Mouse (Mus musculus): ENCODE measurements around the gene Kctd7. TPM values are rescaled to one million over a fixed set of nuclear protein-coding genes. Genes with fewer than 3 reads are reported as not detected.

Kctd7 gene
- polyA plus RNA-seq, 1 experiment from 2014 or later, result 4.3 TPM

DNA sequence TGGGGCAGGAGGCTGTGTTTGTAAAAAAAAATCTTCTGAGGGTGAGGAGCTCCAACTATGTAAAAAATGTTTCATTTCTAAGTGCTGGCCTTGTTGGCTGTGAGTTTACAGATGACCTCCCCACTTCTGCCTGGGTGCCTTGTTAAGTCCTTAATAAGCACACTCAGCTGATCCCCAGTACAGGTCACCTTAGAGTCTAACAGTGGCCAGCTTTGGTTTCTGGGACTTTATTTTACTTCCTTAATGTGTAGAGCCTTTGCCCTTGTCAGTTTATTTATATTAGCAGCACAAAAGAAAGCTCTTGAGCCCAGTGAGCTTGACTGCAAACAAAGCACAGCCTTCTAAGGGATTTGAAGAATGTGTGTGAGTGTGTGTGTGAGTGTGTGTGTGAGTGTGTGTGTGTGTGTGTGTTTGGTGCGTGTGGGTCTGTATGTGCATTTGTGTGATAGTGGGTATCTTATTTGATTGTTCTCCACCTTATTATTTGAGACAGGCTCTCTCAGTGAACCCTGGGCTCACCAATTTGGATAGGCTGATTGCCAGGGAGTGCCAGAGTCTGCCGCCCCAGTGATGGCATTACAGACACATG is 47.8 kb downstream of the Kctd7 start:
- no peak for ATAC-seq (ENCODE audit: low FRiP score, low TSS enrichment)
- no peaks in the 10 kb centered on the region for H3K27me3 ChIP-seq (ENCODE audit: control insufficient read depth, insufficient read depth, low read length)
- H3K4me3 ChIP-seq (ENCODE audit: low read length), result no peak overlapping the region
- H3K4me1 ChIP-seq (ENCODE audit: control insufficient read depth, insufficient read depth, low read length), result no peaks in the 10 kb centered on the region
- H3K36me3 ChIP-seq (ENCODE audit: control insufficient read depth, insufficient read depth, low read length), result peaks cover 44% of the 10 kb centered on the region; the same call in 1 of the 2 replicates
- H3K9ac ChIP-seq (ENCODE audit: low read depth, low read length), result no peak overlapping the region
- H3K27ac ChIP-seq (ENCODE audit: low read depth, low read length), result no peak overlapping the region
- H3K9me3 ChIP-seq (ENCODE audit: control insufficient read depth, low read length), result no peaks in the 10 kb centered on the region
- WGBS, result 56% methylated on average over 2 of the region's 2 CpGs
- H3K4me2 ChIP-seq (replicated peaks; ENCODE audit: low read depth, low read length), result no peak overlapping the region

GRCm38 (mm10) chr5:130193760-130194159 is 49.1 kb downstream of the Kctd7 start:
- Histone ChIP-seq H3K4me3 (ENCODE audit: low read length) (no peak overlapping the region), H3K4me2 (replicated peaks; ENCODE audit: low read depth, low read length) (no peak overlapping the region), H3K9ac (ENCODE audit: low read depth, low read length) (no peak overlapping the region), H3K27me3 (ENCODE audit: control insufficient read depth, insufficient read depth, low read length) (no peaks in the 10 kb centered on the region), H3K9me3 (ENCODE audit: control insufficient read depth, low read length) (no peaks in the 10 kb centered on the region), H3K4me1 (ENCODE audit: control insufficient read depth, insufficient read depth, low read length) (no peaks in the 10 kb centered on the region), H3K27ac (ENCODE audit: low read depth, low read length) (no peak overlapping the region), H3K36me3 (ENCODE audit: control insufficient read depth, insufficient read depth, low read length) (peaks cover 53% of the 10 kb centered on the region)
- 51% methylated on average over 3 of the region's 3 CpGs for WGBS
- peak; percentile 74 for ATAC-seq (ENCODE audit: low FRiP score, low TSS enrichment)

DNA sequence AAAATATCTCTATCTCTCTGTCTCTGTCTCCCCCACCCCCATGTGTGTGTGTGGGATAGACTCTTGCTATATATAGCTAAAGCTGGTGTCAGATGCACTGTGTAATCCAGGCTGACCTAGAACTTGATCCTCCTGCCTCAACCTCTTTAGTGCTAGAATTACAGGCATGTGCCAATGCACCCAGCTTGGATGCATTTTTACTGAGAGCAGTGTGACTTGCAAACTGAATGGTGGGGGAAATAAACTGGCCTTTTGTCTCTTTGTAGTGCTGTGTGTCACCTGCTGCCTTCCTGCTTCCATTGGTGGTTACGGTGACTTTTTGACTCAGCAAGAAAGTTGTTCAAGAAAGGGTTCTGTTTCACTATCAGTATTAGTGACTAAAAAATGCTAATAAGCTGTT is 51.6 kb downstream of the Kctd7 start:
- Histone ChIP-seq H3K4me1 (ENCODE audit: control insufficient read depth, insufficient read depth, low read length) (no peaks in the 10 kb centered on the region), H3K36me3 (ENCODE audit: control insufficient read depth, insufficient read depth, low read length) (peaks cover 51% of the 10 kb centered on the region), H3K9me3 (ENCODE audit: control insufficient read depth, low read length) (no peaks in the 10 kb centered on the region), H3K4me2 (replicated peaks; ENCODE audit: low read depth, low read length) (no peak overlapping the region), H3K9ac (ENCODE audit: low read depth, low read length) (no peak overlapping the region), H3K27me3 (ENCODE audit: control insufficient read depth, insufficient read depth, low read length) (no peaks in the 10 kb centered on the region), H3K27ac (ENCODE audit: low read depth, low read length) (no peak overlapping the region), H3K4me3 (ENCODE audit: low read length) (no peak overlapping the region)
- peak; percentile 33 for ATAC-seq (ENCODE audit: low FRiP score, low TSS enrichment)
- WGBS, result 67% methylated on average over 1 of the region's 1 CpGs

DNA sequence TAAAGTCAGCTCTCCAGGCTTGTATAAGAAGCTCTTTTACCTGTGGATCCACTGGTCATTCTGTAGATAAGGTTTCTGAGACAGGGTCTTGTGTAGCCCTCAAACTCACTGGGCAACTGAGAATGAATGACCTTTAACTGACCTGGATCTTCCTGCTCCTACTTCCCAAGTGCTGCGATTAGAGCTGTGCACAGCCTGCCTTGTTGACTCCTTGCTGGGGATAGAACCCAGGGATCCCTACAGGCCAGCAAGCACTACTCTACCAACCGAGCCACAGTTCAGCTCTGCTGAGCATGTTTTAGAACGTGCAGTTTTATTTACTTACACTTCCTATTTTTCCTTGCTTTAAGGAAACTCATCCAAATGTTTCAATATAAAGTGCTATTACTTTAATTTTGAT is 52.8 kb downstream of the Kctd7 start:
- Histone ChIP-seq H3K4me3 (ENCODE audit: low read length) (no peak overlapping the region), H3K36me3 (ENCODE audit: control insufficient read depth, insufficient read depth, low read length) (peaks cover 44% of the 10 kb centered on the region), H3K4me1 (ENCODE audit: control insufficient read depth, insufficient read depth, low read length) (no peaks in the 10 kb centered on the region), H3K27ac (ENCODE audit: low read depth, low read length) (no peak overlapping the region), H3K27me3 (ENCODE audit: control insufficient read depth, insufficient read depth, low read length) (no peaks in the 10 kb centered on the region), H3K9ac (ENCODE audit: low read depth, low read length) (no peak overlapping the region), H3K4me2 (replicated peaks; ENCODE audit: low read depth, low read length) (no peak overlapping the region), H3K9me3 (ENCODE audit: control insufficient read depth, low read length) (no peaks in the 10 kb centered on the region)
- 56% methylated on average over 3 of the region's 3 CpGs for WGBS
- no peak for ATAC-seq (ENCODE audit: low FRiP score, low TSS enrichment)

DNA sequence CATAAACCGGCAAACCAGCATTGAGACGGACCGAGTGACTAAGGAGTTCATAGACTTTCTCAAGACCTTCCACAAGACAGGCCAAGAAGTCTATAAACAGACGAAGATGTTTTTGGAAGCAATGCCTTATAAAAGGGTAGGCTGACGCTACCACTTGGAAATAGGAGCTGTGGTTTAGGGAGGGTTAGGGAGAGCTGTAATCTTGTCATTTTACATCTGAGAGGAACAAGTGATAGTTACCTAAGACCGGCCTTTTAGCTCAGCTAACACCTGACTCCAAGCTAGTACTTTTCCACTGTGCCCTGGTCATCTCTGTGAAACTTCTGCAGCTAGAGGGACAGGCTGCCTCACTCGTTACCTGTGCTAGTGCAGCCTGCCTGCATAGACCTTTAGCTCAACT is 53.3 kb downstream of the Kctd7 start:
- H3K9me3 ChIP-seq (ENCODE audit: control insufficient read depth, low read length), result no peaks in the 10 kb centered on the region
- H3K4me1 ChIP-seq (ENCODE audit: control insufficient read depth, insufficient read depth, low read length), result no peaks in the 10 kb centered on the region
- H3K4me2 ChIP-seq (replicated peaks; ENCODE audit: low read depth, low read length), result no peak overlapping the region
- no peak overlapping the region for H3K9ac ChIP-seq (ENCODE audit: low read depth, low read length)
- WGBS, result 73% methylated on average over 7 of the region's 7 CpGs
- ATAC-seq (ENCODE audit: low FRiP score, low TSS enrichment), result no peak
- no peaks in the 10 kb centered on the region for H3K27me3 ChIP-seq (ENCODE audit: control insufficient read depth, insufficient read depth, low read length)
- H3K4me3 ChIP-seq (ENCODE audit: low read length), result no peak overlapping the region
- peaks cover 44% of the 10 kb centered on the region for H3K36me3 ChIP-seq (ENCODE audit: control insufficient read depth, insufficient read depth, low read length)
- no peak overlapping the region; the same call in 1 of the 2 replicates for H3K27ac ChIP-seq (ENCODE audit: low read depth, low read length)

GRCm38 (mm10) chr5:130200233-130201029 is 55.8 kb downstream of the Kctd7 start:
- peak; percentile 57; the same call in 1 of the 2 replicates for ATAC-seq (ENCODE audit: low FRiP score, low TSS enrichment)
- Histone ChIP-seq H3K4me1 (ENCODE audit: control insufficient read depth, insufficient read depth, low read length) (no peaks in the 10 kb centered on the region), H3K4me3 (ENCODE audit: low read length) (no peak overlapping the region), H3K9ac (ENCODE audit: low read depth, low read length) (no peak overlapping the region), H3K36me3 (ENCODE audit: control insufficient read depth, insufficient read depth, low read length) (peaks cover 37% of the 10 kb centered on the region), H3K4me2 (replicated peaks; ENCODE audit: low read depth, low read length) (no peak overlapping the region), H3K27ac (ENCODE audit: low read depth, low read length) (no peak overlapping the region), H3K27me3 (ENCODE audit: control insufficient read depth, insufficient read depth, low read length) (no peaks in the 10 kb centered on the region), H3K9me3 (ENCODE audit: control insufficient read depth, low read length) (no peaks in the 10 kb centered on the region)
- WGBS, result 47% methylated on average over 10 of the region's 10 CpGs

GRCm38 (mm10) chr5:130203948-130204347 is 59.3 kb downstream of the Kctd7 start:
- H3K4me1 ChIP-seq (ENCODE audit: control insufficient read depth, insufficient read depth, low read length), result no peaks in the 10 kb centered on the region
- H3K9ac ChIP-seq (ENCODE audit: low read depth, low read length), result no peak overlapping the region
- H3K4me3 ChIP-seq (ENCODE audit: low read length), result no peak overlapping the region
- H3K36me3 ChIP-seq (ENCODE audit: control insufficient read depth, insufficient read depth, low read length), result peaks cover 28% of the 10 kb centered on the region
- 89% methylated on average over 4 of the region's 4 CpGs for WGBS
- no peaks in the 10 kb centered on the region for H3K27me3 ChIP-seq (ENCODE audit: control insufficient read depth, insufficient read depth, low read length)
- ATAC-seq (ENCODE audit: low FRiP score, low TSS enrichment), result no peak
- H3K27ac ChIP-seq (ENCODE audit: low read depth, low read length), result no peak overlapping the region
- no peak overlapping the region for H3K4me2 ChIP-seq (replicated peaks; ENCODE audit: low read depth, low read length)
- no peaks in the 10 kb centered on the region for H3K9me3 ChIP-seq (ENCODE audit: control insufficient read depth, low read length)

GRCm38 (mm10) chr5:130204560-130204959 is 59.9 kb downstream of the Kctd7 start:
- Histone ChIP-seq H3K27me3 (ENCODE audit: control insufficient read depth, insufficient read depth, low read length) (no peaks in the 10 kb centered on the region), H3K9ac (ENCODE audit: low read depth, low read length) (no peak overlapping the region), H3K36me3 (ENCODE audit: control insufficient read depth, insufficient read depth, low read length) (peaks cover 31% of the 10 kb centered on the region), H3K4me2 (replicated peaks; ENCODE audit: low read depth, low read length) (no peak overlapping the region), H3K27ac (ENCODE audit: low read depth, low read length) (no peak overlapping the region), H3K4me3 (ENCODE audit: low read length) (no peak overlapping the region), H3K9me3 (ENCODE audit: control insufficient read depth, low read length) (no peaks in the 10 kb centered on the region), H3K4me1 (ENCODE audit: control insufficient read depth, insufficient read depth, low read length) (no peaks in the 10 kb centered on the region)
- 73% methylated on average over 6 of the region's 6 CpGs for WGBS
- ATAC-seq (ENCODE audit: low FRiP score, low TSS enrichment), result no peak
